Mouse (Mus musculus) thymus, adult 2 months (tissue): Measurements from ENCODE around the gene 1700067P10Rik.

Source experiments
- CTCF ChIP-seq: fragments of 200-500 bp; IDR thresholded peaks from 2 replicates; pipeline ENCODE4 v1.5.1; 2012; ENCODE audit warnings: mild to moderate bottlenecking, control low read depth, low read length, moderate library complexity, borderline replicate concordance; ENCODE audit not compliant: control insufficient read depth, poor library complexity, insufficient read depth; ENCODE audit errors: extremely low read depth
- POLR2A ChIP-seq: fragments of 200-500 bp; IDR thresholded peaks from 2 replicates; pipeline ENCODE4 v1.6.1; 2012; ENCODE audit warnings: mild to moderate bottlenecking, low read length, control low read depth, moderate library complexity; ENCODE audit not compliant: control insufficient read depth, poor library complexity, insufficient read depth; ENCODE audit errors: extremely low read depth

- no peak for TF ChIP-seq CTCF
- TF ChIP-seq POLR2A: no peak
Observed at GRCm38 (mm10) chr17:48080626-48081025, 8.5 kb upstream of the 1700067P10Rik start.
